8 mouse cellular contexts compared by ENCODE assay signal in genomic region chr7:126503273-126503878, GRCm38 (mm10). TPM values are rescaled to one million over a fixed set of nuclear protein-coding genes. Genes with fewer than 3 reads are reported as not detected.
DNase-seq lines count a peak whose midpoint lies in the region; ATAC-seq and TF ChIP-seq lines count a peak whose summit lies in the region.

TSS of gene Atxn2l (minus strand) at chr7:126503437.

- ATAC-seq in embryonic facial prominence, embryonic 14.5 days (ENCODE audit: low read depth) = peak; percentile 89
- ATAC-seq in limb, embryonic 13.5 days (ENCODE audit: low FRiP score, low read depth) = peak; percentile 88
- peak; percentile 84 for ATAC-seq in midbrain, embryonic 16.5 days

- peak within 1 kb of the TSS; percentile 100 for H3K9ac ChIP-seq in embryonic facial prominence, embryonic 14.5 days (ENCODE audit: low read depth, low read length)
- peak within 1 kb of the TSS; percentile 96 for H3K9ac ChIP-seq in heart, adult 2 months (ENCODE audit: low read depth, low read length)
- H3K9ac ChIP-seq in limb, embryonic 13.5 days = peak within 1 kb of the TSS; percentile 99
- H3K9ac ChIP-seq in midbrain, embryonic 16.5 days (ENCODE audit: low read depth, low read length) = peak within 1 kb of the TSS; percentile 100

- peak within 1 kb of the TSS; percentile 100 for H3K27ac ChIP-seq in embryonic facial prominence, embryonic 14.5 days (replicated peaks; ENCODE audit: low read depth, low read length)
- H3K27ac ChIP-seq in heart, adult 2 months = peak within 1 kb of the TSS; percentile 98
- H3K27ac ChIP-seq in limb, embryonic 13.5 days = peak within 1 kb of the TSS; percentile 99
- peak within 1 kb of the TSS; percentile 100 for H3K27ac ChIP-seq in midbrain, embryonic 16.5 days (ENCODE audit: low read length)

- H3K27me3 ChIP-seq in embryonic facial prominence, embryonic 14.5 days (replicated peaks; ENCODE audit: control insufficient read depth, insufficient read depth, low read length) = no peaks in the 10 kb centered on the region
- no peaks in the 10 kb centered on the region for H3K27me3 ChIP-seq in heart, adult 2 months (ENCODE audit: control insufficient read depth, insufficient read depth, low read length)
- H3K27me3 ChIP-seq in limb, embryonic 13.5 days = no peaks in the 10 kb centered on the region
- no peaks in the 10 kb centered on the region for H3K27me3 ChIP-seq in midbrain, embryonic 16.5 days (ENCODE audit: control insufficient read depth, insufficient read depth, low read depth, low read length)

- TF ChIP-seq CTCF in heart, adult 2 months (IDR thresholded peaks at IDR 0.05) = peak; percentile 80

- peak; percentile 60 for TF ChIP-seq POLR2A in heart, adult 2 months (IDR thresholded peaks at IDR 0.05; ENCODE audit: insufficient read depth, low read depth, low read length)

- intact Hi-C loops in heart, adult 2 months (cut with DNase I) = loop anchor here (10.0 kb wide), 1 partner anchor 361 kb away; the partner anchor contains the start of genes Hirip3 and Ino80e

- peaks cover 29% of the 10 kb centered on the region for H3K36me3 ChIP-seq in embryonic facial prominence, embryonic 14.5 days (ENCODE audit: control insufficient read depth, insufficient read depth, low read length)
- H3K36me3 ChIP-seq in heart, adult 2 months (ENCODE audit: control insufficient read depth, insufficient read depth, low read length) = peaks cover 9% of the 10 kb centered on the region
- peaks cover 29% of the 10 kb centered on the region for H3K36me3 ChIP-seq in limb, embryonic 13.5 days
- peaks cover 20% of the 10 kb centered on the region for H3K36me3 ChIP-seq in midbrain, embryonic 16.5 days (ENCODE audit: control insufficient read depth, insufficient read depth, low read length)

- H3K4me1 ChIP-seq in embryonic facial prominence, embryonic 14.5 days (ENCODE audit: control insufficient read depth, insufficient read depth, low read length) = peaks cover 6% of the 10 kb centered on the region; the same call in 1 of the 2 replicates
- no peaks in the 10 kb centered on the region for H3K4me1 ChIP-seq in heart, adult 2 months (ENCODE audit: control insufficient read depth, insufficient read depth, low read length)
- H3K4me1 ChIP-seq in limb, embryonic 13.5 days = peaks cover 24% of the 10 kb centered on the region
- H3K4me1 ChIP-seq in midbrain, embryonic 16.5 days (ENCODE audit: control insufficient read depth, insufficient read depth, low read length) = peaks cover 16% of the 10 kb centered on the region

- peak; percentile 93 for TF ChIP-seq EP300 in heart, adult 2 months (IDR thresholded peaks at IDR 0.05; ENCODE audit: insufficient read depth, low read depth, low read length)

- H3K4me2 ChIP-seq in embryonic facial prominence, embryonic 14.5 days (ENCODE audit: low read depth, low read length) = peak within 1 kb of the TSS; percentile 91
- H3K4me2 ChIP-seq in limb, embryonic 13.5 days (replicated peaks) = peak within 1 kb of the TSS; percentile 85
- peak within 1 kb of the TSS; percentile 66 for H3K4me2 ChIP-seq in midbrain, embryonic 16.5 days (ENCODE audit: low read length)

- H3K9me3 ChIP-seq in embryonic facial prominence, embryonic 14.5 days (ENCODE audit: control insufficient read depth, low read length) = no peaks in the 10 kb centered on the region
- no peaks in the 10 kb centered on the region for H3K9me3 ChIP-seq in limb, embryonic 13.5 days
- H3K9me3 ChIP-seq in midbrain, embryonic 16.5 days (replicated peaks; ENCODE audit: control insufficient read depth, low read length, poor library complexity, severe bottlenecking) = no peaks in the 10 kb centered on the region

- H3K4me3 ChIP-seq in embryonic facial prominence, embryonic 14.5 days (ENCODE audit: low read depth, low read length) = peak within 1 kb of the TSS; percentile 95
- H3K4me3 ChIP-seq in heart, adult 2 months = peak within 1 kb of the TSS; percentile 99
- H3K4me3 ChIP-seq in limb, embryonic 13.5 days = peak within 1 kb of the TSS; percentile 85
- peak within 1 kb of the TSS; percentile 100 for H3K4me3 ChIP-seq in midbrain, embryonic 16.5 days (ENCODE audit: low read depth, low read length)

- WGBS in embryonic facial prominence, embryonic 14.5 days = under 1% methylated on average over 37 of the region's 72 CpGs
- WGBS in heart, adult 2 months = under 1% methylated on average over 56 of the region's 72 CpGs
- WGBS in limb, embryonic 13.5 days = under 1% methylated on average over 64 of the region's 72 CpGs
- WGBS in midbrain, embryonic 16.5 days = 1% methylated on average over 62 of the region's 72 CpGs

- DNase-seq in 3T3-L1 (ENCODE audit: low read depth, low spot score) = peak; percentile 96
- DNase-seq in adrenal gland, postnatal 4 days (ENCODE audit: low spot score in 2 of 2) = peak; percentile 96 to 98
- DNase-seq in embryonic facial prominence, embryonic 14.5 days (ENCODE audit: low spot score) = peak; percentile 99
- peak; percentile 98 to 99 for DNase-seq in heart, adult 2 months
- peak; percentile 98 to 99 for DNase-seq in kidney, adult 8-10 months
- peak; percentile 99 to 100 for DNase-seq in spleen, postnatal 10 days (ENCODE audit: low spot score in 2 of 2)

- H3K79me2 ChIP-seq in heart, adult 2 months (replicated peaks; ENCODE audit: control insufficient read depth, insufficient read depth, low read length) = no peaks in the 10 kb centered on the region

RNA-seq across cellular contexts. Expression of gene Atxn2l, which starts in this region (rescaled TPM):
- 100 to 1,000 TPM; 109 to 127 TPM for total RNA-seq in adrenal gland, postnatal 4 days (2021)
- polyA plus RNA-seq in embryonic facial prominence, embryonic 14.5 days (2014; fragmentation: Nextera tagmentation; extraction: Ambion mirVana) = 49.8 and 54.8 TPM in 2 replicates
- total RNA-seq in heart, adult 2 months (2021) = 10 to 100 TPM; 34.0 to 37.6 TPM
- polyA plus RNA-seq in heart, adult 2 months (2012; rRNA removed) = 48.1 and 66.7 TPM in 2 replicates
- 49.9 and 51.8 TPM in 2 replicates for polyA plus RNA-seq in limb, embryonic 13.5 days (2015; fragmentation: Nextera tagmentation; extraction: Ambion mirVana)
- 66.9 and 68.8 TPM in 2 replicates for polyA plus RNA-seq in midbrain, embryonic 16.5 days (2015; fragmentation: Nextera tagmentation; extraction: Ambion mirVana)

Comparison
In these comparisons a context has a peak if more than half of its experiments do, and no peak if none do; other contexts are left out.
1. Peak in every context shown above with its lines: DNase-seq, ATAC-seq, H3K4me3 ChIP-seq and H3K27ac ChIP-seq.